Mouse (Mus musculus) liver, adult 2 months (tissue): Measurements from ENCODE around the gene Gm20388.

Experiments
- CTCF ChIP-seq: fragments of 200-500 bp; IDR thresholded peaks from 2 replicates; pipeline ENCODE4 v1.5.1; 2011; ENCODE audit warnings: low read depth, low read length, control low read depth
- POLR2A ChIP-seq: fragments of 200-500 bp; IDR thresholded peaks from 2 replicates; pipeline ENCODE4 v1.6.1; 2011; ENCODE audit warnings: low read length, control low read depth; ENCODE audit not compliant: insufficient read depth; ENCODE audit errors: extremely low read depth

DNA sequence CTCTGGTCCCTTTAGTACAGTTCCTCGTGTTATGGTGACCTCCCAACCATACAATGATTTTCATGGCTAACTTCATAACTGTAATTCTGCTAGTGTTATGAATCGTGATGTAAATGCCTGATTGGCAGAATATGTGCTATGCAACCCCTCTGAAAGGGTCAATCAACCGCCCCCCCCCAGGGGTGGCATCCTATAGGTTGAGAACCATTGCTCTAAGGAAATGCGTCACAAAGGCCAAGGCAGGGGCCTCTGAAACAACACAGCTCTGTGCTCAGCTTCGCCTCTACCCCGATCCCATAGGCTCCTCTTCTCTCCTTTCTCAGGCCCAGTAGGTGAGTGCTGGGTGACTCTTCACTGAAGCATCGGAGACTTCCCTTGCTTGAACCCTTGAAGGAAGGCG is 775.0 kb downstream of the Gm20388 start:
- TF ChIP-seq CTCF (no peak), POLR2A (no peak)
